ENCODE assay signal across 8 mouse cellular contexts in genomic region chr9:106788812-106789321, GRCm38 (mm10). TPM values are rescaled to one million over a fixed set of nuclear protein-coding genes. Genes with fewer than 3 reads are reported as not detected.
DNase-seq lines count a peak whose midpoint lies in the region; ATAC-seq lines count a peak whose summit lies in the region.

Rad54l2 (minus strand) TSS chr9:106789194.

- H3K36me3 ChIP-seq in hindbrain, embryonic 15.5 days = no peaks in the 10 kb centered on the region

- peak; percentile 91 for ATAC-seq in hindbrain, embryonic 15.5 days (ENCODE audit: low FRiP score, low read depth)

- peak within 1 kb of the TSS; percentile 94 for H3K4me3 ChIP-seq in hindbrain, embryonic 15.5 days

- H3K4me2 ChIP-seq in hindbrain, embryonic 15.5 days = peak within 1 kb of the TSS; percentile 67

- H3K9ac ChIP-seq in hindbrain, embryonic 15.5 days = peak within 1 kb of the TSS; percentile 99

- H3K9me3 ChIP-seq in hindbrain, embryonic 15.5 days = no peaks in the 10 kb centered on the region

- peaks cover 24% of the 10 kb centered on the region for H3K4me1 ChIP-seq in hindbrain, embryonic 15.5 days (replicated peaks)

- H3K27me3 ChIP-seq in hindbrain, embryonic 15.5 days = no peaks in the 10 kb centered on the region

- peak; percentile 61 for DNase-seq in WW6 (ENCODE audit: low read depth, low spot score)
- peak; percentile 78 to 87 for DNase-seq in cerebellum, postnatal 4 days (ENCODE audit: low spot score in 2 of 2)
- DNase-seq in gastrocnemius, adult 18-20 months (ENCODE audit: low spot score) = peak; percentile 87
- peak; percentile 58 for DNase-seq in left cerebral cortex, adult 11 months (ENCODE audit: low spot score)
- peak; percentile 81 for DNase-seq in lung, postnatal 36 days
- DNase-seq in retina, embryonic 14.5 days (ENCODE audit: low spot score) = peak; percentile 90
- peak; percentile 78 to 82 for DNase-seq in thymus, postnatal 36 days

- WGBS in hindbrain, embryonic 15.5 days = under 1% methylated on average over 48 of the region's 49 CpGs

- peak within 1 kb of the TSS; percentile 84 for H3K27ac ChIP-seq in hindbrain, embryonic 15.5 days (replicated peaks)

RNA-seq across cellular contexts. Expression of gene Rad54l2, which starts in this region (rescaled TPM):
- 1 to 10 TPM; 6.6 to 6.9 TPM for total RNA-seq in gastrocnemius, adult 18-20 months (2021)
- 6.1 and 7.4 TPM in 2 replicates for polyA plus RNA-seq in hindbrain, embryonic 15.5 days (2015; fragmentation: Nextera tagmentation; extraction: Ambion mirVana)

Comparison
In these comparisons a context has a peak if more than half of its experiments do, and no peak if none do; other contexts are left out.
1. Peak in every context shown above with its lines: DNase-seq, ATAC-seq, H3K4me3 ChIP-seq and H3K27ac ChIP-seq.